Mouse (Mus musculus) left cerebral cortex, adult 11 months (tissue): ENCODE data around the gene Bckdhb.
"Not testable (repeated sequence)": the region's sequence is repeated elsewhere in the genome, so short reads cannot be mapped to it uniquely, and the experiment has no call there.

ENCODE experiments used
- DNase-seq: peaks from one replicate; pipeline ENCODE4 v3.0.0; 2022; ENCODE audit warnings: low spot score

The Bckdhb gene

GRCm38 (mm10) chr9:84046334-84046733, 121.4 kb downstream of the Bckdhb start:
- DNase-seq: no peak

- no peak for DNase-seq
Observed at GRCm38 (mm10) chr9:84046961-84047360, 122.0 kb downstream of the Bckdhb start.

- DNase-seq: no peak
Observed at GRCm38 (mm10) chr9:84047436-84047835, 122.5 kb downstream of the Bckdhb start.

GRCm38 (mm10) chr9:84049142-84049541, 124.2 kb downstream of the Bckdhb start:
- DNase-seq: no peak

GRCm38 (mm10) chr9:84050867-84051635, 126.1 kb downstream of the Bckdhb start:
- no peak for DNase-seq

GRCm38 (mm10) chr9:84055125-84055807, 130.3 kb downstream of the Bckdhb start:
- DNase-seq: no peak

GRCm38 (mm10) chr9:84060781-84061180, 135.8 kb downstream of the Bckdhb start:
- not testable (repeated sequence) for DNase-seq

GRCm38 (mm10) chr9:84063617-84064016, 138.7 kb downstream of the Bckdhb start:
- DNase-seq: no peak

- no peak for DNase-seq
Observed at GRCm38 (mm10) chr9:84064113-84064512, 139.2 kb downstream of the Bckdhb start.

GRCm38 (mm10) chr9:84070247-84070646, 145.3 kb downstream of the Bckdhb start:
- DNase-seq: no peak

- DNase-seq: no peak
Observed at GRCm38 (mm10) chr9:84070740-84071139, 145.8 kb downstream of the Bckdhb start.

- DNase-seq: no peak
Observed at GRCm38 (mm10) chr9:84072534-84072933, 147.6 kb downstream of the Bckdhb start.

GRCm38 (mm10) chr9:84073237-84073636, 148.3 kb downstream of the Bckdhb start:
- DNase-seq: no peak

GRCm38 (mm10) chr9:84083551-84083950, 158.6 kb downstream of the Bckdhb start:
- DNase-seq: no peak

GRCm38 (mm10) chr9:84084686-84085085, 159.7 kb downstream of the Bckdhb start:
- no peak for DNase-seq

- no peak for DNase-seq
Observed at GRCm38 (mm10) chr9:84090316-84091063, 165.5 kb downstream of the Bckdhb start.

GRCm38 (mm10) chr9:84092994-84093393, 168.0 kb downstream of the Bckdhb start:
- no peak for DNase-seq

GRCm38 (mm10) chr9:84094111-84094510, 169.2 kb downstream of the Bckdhb start:
- DNase-seq: no peak

- no peak for DNase-seq
Observed at GRCm38 (mm10) chr9:84096484-84097015, 171.6 kb downstream of the Bckdhb start.

- DNase-seq: no peak
Observed at GRCm38 (mm10) chr9:84103344-84103743, 178.4 kb downstream of the Bckdhb start.

GRCm38 (mm10) chr9:84106438-84106837, 181.5 kb downstream of the Bckdhb start:
- no peak for DNase-seq

- DNase-seq: no peak
Observed at GRCm38 (mm10) chr9:84107045-84107813, 182.3 kb downstream of the Bckdhb start.
